Mouse (Mus musculus) lung, embryonic 14.5 days (tissue): ENCODE data around the gene Avil. TPM values are rescaled to one million over a fixed set of nuclear protein-coding genes. Genes with fewer than 3 reads are reported as not detected.

Source experiments
- ATAC-seq: fragments of 200-750 bp; cut with Nextera tagmentation; 2 replicates; pipeline ENCODE4 v1.8.0; 2017; ENCODE audit warnings: mild to moderate bottlenecking, moderate TSS enrichment, moderate library complexity; ENCODE audit not compliant: insufficient read depth
- DNase-seq: peaks from one replicate; pipeline ENCODE4 v3.0.0-alpha.2; 2015
- H3K27ac ChIP-seq: fragments of 300-500 bp; sonication (generic); 2 replicates; pipeline ENCODE4 v1.5.1; 2014; ENCODE audit warnings: low read depth, mild to moderate bottlenecking, moderate library complexity
- H3K27me3 ChIP-seq: fragments of 300-500 bp; sonication (generic); 2 replicates; pipeline ENCODE4 v1.6.1; 2014; ENCODE audit warnings: low read length, control low read depth; ENCODE audit not compliant: insufficient read depth
- H3K36me3 ChIP-seq: fragments of 300-500 bp; sonication (generic); 2 replicates; pipeline ENCODE4 v1.6.1; 2014; ENCODE audit warnings: control low read depth; ENCODE audit not compliant: insufficient read depth
- H3K4me1 ChIP-seq: fragments of 300-500 bp; sonication (generic); 2 replicates; pipeline ENCODE4 v1.6.1; 2014; ENCODE audit warnings: antibody characterized with exemption, control low read depth; ENCODE audit not compliant: insufficient read depth
- H3K4me2 ChIP-seq: fragments of 300-500 bp; sonication (generic); 2 replicates; pipeline ENCODE4 v1.6.1; 2014; ENCODE audit warnings: mild to moderate bottlenecking
- H3K4me3 ChIP-seq: fragments of 300-500 bp; sonication (generic); 2 replicates; pipeline ENCODE4 v1.5.1; 2014; ENCODE audit warnings: low read depth, low read length
- H3K9ac ChIP-seq: fragments of 300-500 bp; sonication (generic); 2 replicates; pipeline ENCODE4 v1.6.1; 2014
- H3K9me3 ChIP-seq: fragments of 300-500 bp; sonication (generic); 2 replicates; pipeline ENCODE4 v1.6.1; 2016; ENCODE audit warnings: low read depth, low read length, control low read depth
- CTCF ChIP-seq: IDR thresholded peaks from 2 replicates; pipeline ENCODE4 v1.5.1; 2016; ENCODE audit warnings: antibody characterized with exemption, low read depth
- WGBS: fragments of 180-500 bp; shearing (Covaris S2); extraction: QIAGEN DNeasy Blood & Tissue Kit; methylation state at CpG from one replicate; pipeline ENCODE4 v1.1.7; 2014; 5-methylcytosine and 5-hydroxymethylcytosine counted together
- polyA plus RNA-seq: library from polyadenylated mRNA; unstranded; fragments of >200 nt; fragmentation: Nextera tagmentation; extraction: Ambion mirVana; gene quantifications from 2 replicates; pipeline ENCODE4 v1.2.1, GENCODE M21; 2014

Gene Avil
- polyA plus RNA-seq, 1 experiment from 2014 or later: 0.13 TPM

GRCm38 (mm10) chr10:126981746-126982145 lies 18.8 kb upstream of the Avil start:
- ATAC-seq (no peak), DNase-seq (peak; percentile 42)
- TF ChIP-seq CTCF: no peak
- H3K9ac ChIP-seq: peak overlapping the region; percentile 96; the same call in 1 of the 2 replicates
- H3K27me3 ChIP-seq: no peaks in the 10 kb centered on the region
- peaks cover 27% of the 10 kb centered on the region; the same call in 1 of the 2 replicates for H3K36me3 ChIP-seq
- H3K4me3 ChIP-seq: peak overlapping the region; percentile 95
- H3K4me1 ChIP-seq: peaks cover 52% of the 10 kb centered on the region
- no peaks in the 10 kb centered on the region for H3K9me3 ChIP-seq
- H3K27ac ChIP-seq: peak overlapping the region; percentile 44; the same call in 1 of the 2 replicates
- WGBS: 52% methylated on average over 3 of the region's 3 CpGs
- peak overlapping the region; percentile 91 for H3K4me2 ChIP-seq

GRCm38 (mm10) chr10:126983193-126983725 lies 17.2 kb upstream of the Avil start:
- H3K36me3 ChIP-seq: peaks cover 36% of the 10 kb centered on the region; the same call in 1 of the 2 replicates
- H3K9me3 ChIP-seq: no peaks in the 10 kb centered on the region
- peak overlapping the region; percentile 96 for H3K9ac ChIP-seq
- 28% methylated on average over 14 of the region's 14 CpGs for WGBS
- no peaks in the 10 kb centered on the region for H3K27me3 ChIP-seq
- TF ChIP-seq CTCF: no peak
- H3K4me1 ChIP-seq: peaks cover 61% of the 10 kb centered on the region
- H3K4me2 ChIP-seq: peak overlapping the region; percentile 91
- peak overlapping the region; percentile 12; the same call in 1 of the 2 replicates for H3K27ac ChIP-seq
- no peak for ATAC-seq
- peak overlapping the region; percentile 95; the same call in 1 of the 2 replicates for H3K4me3 ChIP-seq
- no peak for DNase-seq

GRCm38 (mm10) chr10:126984189-126985004 lies 16.1 kb upstream of the Avil start:
- H3K4me3 ChIP-seq: no peak overlapping the region
- 24% methylated on average over 5 of the region's 5 CpGs for WGBS

GRCm38 (mm10) chr10:126985127-126985526 lies 15.4 kb upstream of the Avil start:
- no peaks in the 10 kb centered on the region for H3K9me3 ChIP-seq
- 73% methylated on average over 4 of the region's 4 CpGs for WGBS
- ATAC-seq: no peak
- no peaks in the 10 kb centered on the region for H3K27me3 ChIP-seq
- H3K9ac ChIP-seq: peak overlapping the region; percentile 37
- no peak overlapping the region for H3K4me3 ChIP-seq
- peaks cover 35% of the 10 kb centered on the region; the same call in 1 of the 2 replicates for H3K36me3 ChIP-seq
- H3K4me2 ChIP-seq: peak overlapping the region; percentile 91; the same call in 1 of the 2 replicates
- no peak for TF ChIP-seq CTCF
- DNase-seq: no peak
- H3K27ac ChIP-seq: peak overlapping the region; percentile 51; the same call in 1 of the 2 replicates
- peaks cover 64% of the 10 kb centered on the region for H3K4me1 ChIP-seq

More at GRCm38 (mm10) chr10:126984189-126985004, 16.1 kb upstream of the Avil start:
- peak overlapping the region; percentile 51; the same call in 1 of the 2 replicates for H3K27ac ChIP-seq
- no peaks in the 10 kb centered on the region for H3K9me3 ChIP-seq
- peaks cover 64% of the 10 kb centered on the region for H3K4me1 ChIP-seq
- ATAC-seq (no peak), DNase-seq (peak; percentile 49)
- TF ChIP-seq CTCF: no peak
- peak overlapping the region; percentile 91 for H3K4me2 ChIP-seq
- H3K27me3 ChIP-seq: no peaks in the 10 kb centered on the region
- peaks cover 36% of the 10 kb centered on the region; the same call in 1 of the 2 replicates for H3K36me3 ChIP-seq
- H3K9ac ChIP-seq: peak overlapping the region; percentile 37

- Histone ChIP-seq H3K36me3 (peaks cover 31% of the 10 kb centered on the region; the same call in 1 of the 2 replicates), H3K9me3 (no peaks in the 10 kb centered on the region), H3K27me3 (no peaks in the 10 kb centered on the region), H3K27ac (peak overlapping the region; percentile 85; the same call in 1 of the 2 replicates), H3K4me3 (no peak overlapping the region), H3K4me1 (peaks cover 64% of the 10 kb centered on the region), H3K4me2 (no peak overlapping the region), H3K9ac (0 out of 2 replicates have a peak overlapping the region, but pooled peaks have one; percentile 4)
- DNase-seq: no peak
- no peak for ATAC-seq
- 91% methylated on average over 9 of the region's 9 CpGs for WGBS
- no peak for TF ChIP-seq CTCF
Observed at GRCm38 (mm10) chr10:126985579-126985978, 14.9 kb upstream of the Avil start.

GRCm38 (mm10) chr10:126986541-126986961 lies 14.0 kb upstream of the Avil start:
- Histone ChIP-seq H3K27ac (peak overlapping the region; percentile 85), H3K36me3 (peaks cover 28% of the 10 kb centered on the region), H3K9ac (no peak overlapping the region), H3K9me3 (no peaks in the 10 kb centered on the region), H3K4me3 (0 out of 2 replicates have a peak overlapping the region, but pooled peaks have one; percentile 1), H3K27me3 (no peaks in the 10 kb centered on the region), H3K4me1 (peaks cover 58% of the 10 kb centered on the region), H3K4me2 (peak overlapping the region; percentile 39)
- WGBS: 33% methylated on average over 4 of the region's 4 CpGs
- DNase-seq: peak; percentile 96
- TF ChIP-seq CTCF: no peak
- ATAC-seq: peak; percentile 82
